Mouse (Mus musculus) retina, adult 2 months (tissue): Measurements from ENCODE around the gene Anxa6.

Source experiments
- DNase-seq: peaks from one replicate; pipeline ENCODE4 v3.0.0-alpha.2; 2012; ENCODE audit warnings: low read depth, low spot score

Gene Anxa6

DNA sequence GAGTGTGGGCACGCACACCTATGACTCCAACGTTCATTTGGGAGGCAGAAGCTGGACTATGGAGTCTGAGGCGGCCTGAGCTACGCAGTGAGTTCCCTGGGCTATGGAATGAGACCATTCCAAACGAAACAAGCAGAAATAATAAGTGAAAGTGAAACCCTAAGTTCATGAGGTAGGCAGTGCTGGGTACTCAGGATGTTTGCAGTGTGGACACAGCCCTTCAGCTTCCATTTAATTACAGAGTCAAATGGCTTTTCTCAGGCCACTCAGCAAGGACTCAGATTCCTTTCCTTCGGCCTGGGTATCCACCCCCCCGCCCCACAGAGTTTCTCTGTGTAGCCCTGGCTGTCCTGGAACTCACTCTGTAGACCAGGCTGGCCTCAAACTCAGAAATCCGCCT lies 103.5 kb downstream of the Anxa6 start:
- no peak for DNase-seq

DNA sequence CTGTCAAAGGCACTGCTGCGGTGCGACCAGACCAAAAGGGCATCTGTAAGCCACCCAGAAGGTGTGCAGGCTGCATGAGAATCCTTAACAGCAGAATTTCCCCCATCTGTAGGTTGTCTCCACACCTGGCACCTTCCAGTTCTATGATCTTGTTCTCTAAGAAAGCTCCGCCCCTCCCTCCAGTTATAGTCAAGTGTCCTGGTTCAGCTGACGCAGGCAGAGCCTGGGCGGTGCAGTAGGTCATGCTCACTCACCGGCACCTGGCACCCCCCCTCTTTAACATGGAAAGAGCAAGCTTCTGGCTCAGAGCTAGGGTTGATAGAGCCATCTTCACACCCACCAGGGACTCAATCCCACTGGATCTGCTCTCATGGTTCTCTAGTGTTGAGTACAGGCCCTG lies 104.0 kb downstream of the Anxa6 start:
- DNase-seq: no peak
